Mouse (Mus musculus) right cerebral cortex, postnatal 14 days (tissue): ENCODE results near the gene Fcgrt.

ENCODE experiments used
- DNase-seq: peaks from one replicate; pipeline ENCODE4 v3.0.0; 2022

Fcgrt gene

GRCm38 (mm10) chr7:45053117-45053930 is 50.3 kb downstream of the Fcgrt start:
- peak; percentile 69 for DNase-seq

DNA sequence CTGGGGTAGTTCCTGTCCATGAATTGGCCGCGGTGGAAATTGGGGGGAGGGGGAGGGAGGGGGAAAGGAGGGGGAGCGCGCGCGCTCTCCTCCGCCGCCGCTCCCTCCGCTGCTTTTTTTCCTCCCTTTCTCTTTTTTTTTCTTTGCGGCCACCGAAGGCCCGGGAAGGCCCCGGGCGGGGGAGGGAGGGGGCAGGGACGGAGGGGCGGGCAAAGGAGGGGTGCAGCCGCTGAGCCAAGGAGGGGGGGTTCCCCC is 50.9 kb downstream of the Fcgrt start, which contains the start of gene Prr12:
TSS of gene Prr12 (minus strand) at position 20 of the 255 bp plus-strand sequence.
- no peak for DNase-seq

- DNase-seq: peak; percentile 34
These were observed 51.3 kb downstream of the Fcgrt start for GRCm38 (mm10) chr7:45052181-45052861.

DNA sequence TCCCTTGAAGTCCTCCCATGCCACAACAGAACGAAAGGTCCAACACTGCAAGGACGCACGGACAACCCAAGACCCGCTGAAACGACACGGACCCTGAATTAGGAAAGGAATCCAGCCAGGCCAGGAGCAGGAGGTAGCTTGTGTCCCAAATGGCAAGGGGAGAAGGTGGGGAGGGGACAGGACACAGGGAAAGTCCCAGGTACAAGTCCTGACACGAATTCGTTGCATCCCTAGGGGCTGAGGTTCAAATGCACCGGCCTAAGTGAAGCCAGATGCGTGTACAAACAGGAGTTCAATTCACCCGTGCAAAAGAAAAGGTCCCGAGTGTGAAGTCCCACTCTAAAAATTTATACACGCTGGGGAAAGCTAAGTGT is 52.1 kb downstream of the Fcgrt start:
- no peak for DNase-seq

GRCm38 (mm10) chr7:45050945-45051600 is 52.6 kb downstream of the Fcgrt start:
- DNase-seq: peak; percentile 68

DNA sequence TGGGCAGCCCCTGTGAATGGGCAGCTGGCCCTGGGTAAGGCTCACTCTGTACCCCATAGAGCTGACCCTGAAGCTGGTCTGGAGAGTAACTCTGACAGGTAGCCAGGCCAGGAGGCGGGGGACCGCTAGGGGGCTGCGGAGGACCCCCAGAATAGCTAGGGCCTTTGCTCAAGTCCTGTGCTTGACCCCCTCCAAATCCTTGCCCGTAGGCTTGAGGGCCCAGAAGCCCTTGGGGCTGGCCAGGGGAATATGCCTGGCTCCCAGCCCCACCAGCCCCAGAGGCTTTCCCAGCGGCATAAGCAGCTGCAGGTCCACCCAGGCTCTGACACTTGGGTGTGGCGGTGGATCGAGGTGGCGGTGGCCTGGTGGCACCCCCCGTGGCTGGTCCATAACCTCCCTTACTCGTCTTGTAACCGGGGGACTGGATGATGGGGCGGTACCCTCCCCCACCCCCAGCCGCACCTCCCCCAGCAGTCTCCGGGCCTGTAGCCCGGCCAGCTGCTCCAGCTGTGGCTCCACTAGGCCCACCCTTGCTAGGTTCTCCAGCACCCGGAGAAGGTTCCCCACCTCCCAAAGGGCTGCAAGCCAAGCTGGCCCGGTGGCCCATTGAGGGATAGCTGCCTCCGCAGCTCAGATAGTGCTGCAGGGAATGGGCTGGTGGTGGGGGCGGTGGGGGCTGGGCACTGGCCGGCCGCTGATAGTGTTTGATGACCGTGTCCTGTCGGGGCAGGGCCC is 54.6 kb downstream of the Fcgrt start:
- no peak for DNase-seq

DNA sequence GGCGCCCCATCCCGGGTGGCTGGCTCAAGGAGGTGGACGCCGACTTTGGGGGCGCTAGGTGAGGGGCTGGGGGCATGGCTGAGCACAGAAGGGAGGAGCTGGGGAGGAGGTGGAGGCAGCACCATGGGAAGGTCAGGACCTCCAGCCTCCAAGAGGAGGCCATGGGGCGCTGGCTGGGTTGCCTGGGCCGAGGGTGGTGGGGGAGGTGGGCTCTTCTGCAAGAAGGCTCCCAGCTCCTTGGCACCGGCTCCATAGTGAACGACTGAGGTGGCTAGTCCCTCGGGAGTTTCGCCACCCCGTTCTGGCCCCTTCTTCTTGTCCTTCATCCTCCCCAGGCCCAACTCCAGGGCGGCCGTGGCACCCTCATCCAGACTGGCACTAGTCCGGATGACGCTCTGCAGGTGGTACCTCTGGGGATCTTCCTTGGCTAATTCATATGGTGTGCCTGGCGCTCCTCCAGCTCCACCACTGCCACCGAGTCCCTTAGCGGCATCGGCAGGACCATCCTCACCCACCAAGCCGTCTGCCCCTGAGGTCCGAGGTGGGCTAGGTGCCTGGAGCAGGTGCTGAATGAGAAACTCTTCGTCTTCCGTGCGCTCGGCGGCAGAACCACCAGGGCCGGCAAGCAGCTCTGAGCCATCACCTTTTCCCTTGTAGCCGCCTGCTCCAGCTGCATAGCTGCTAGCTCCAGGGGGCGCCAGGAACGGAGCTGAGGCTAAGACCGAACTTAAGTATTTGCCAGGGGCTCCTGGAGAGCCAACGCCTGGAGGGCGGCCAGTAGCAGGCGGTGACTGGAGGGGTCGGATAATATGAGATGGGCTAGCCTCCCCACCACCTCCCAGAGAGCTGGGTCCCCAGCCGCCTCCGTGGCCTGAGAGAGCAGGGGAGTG is 55.4 kb downstream of the Fcgrt start:
- no peak for DNase-seq

- no peak for DNase-seq
These were observed 56.2 kb downstream of the Fcgrt start for GRCm38 (mm10) chr7:45047491-45047890.

DNA sequence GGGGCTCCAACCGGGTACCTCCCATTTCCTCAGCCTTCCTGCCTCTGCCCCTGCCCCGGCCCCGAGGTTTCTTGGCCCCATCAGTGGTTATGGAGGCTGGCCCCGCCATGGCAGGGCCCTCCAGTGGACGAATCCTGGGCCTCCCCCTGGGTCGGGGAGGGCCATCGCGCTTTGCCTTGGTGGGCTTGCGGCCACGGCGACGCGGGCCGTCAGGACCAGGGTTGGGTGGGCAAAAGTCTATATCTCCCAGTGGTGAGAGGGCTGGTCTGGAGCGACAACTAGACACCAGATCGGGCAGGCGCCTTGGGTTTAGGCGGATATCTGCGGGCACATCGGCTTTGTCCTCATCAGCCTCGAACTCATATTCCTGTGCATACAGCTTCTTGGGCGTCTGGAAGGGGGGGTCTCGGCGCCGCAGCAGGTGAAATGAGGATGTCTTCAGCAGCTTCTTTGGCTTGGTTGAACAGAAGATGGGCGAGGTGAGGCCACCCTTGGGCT is 56.7 kb downstream of the Fcgrt start:
- no peak for DNase-seq

DNA sequence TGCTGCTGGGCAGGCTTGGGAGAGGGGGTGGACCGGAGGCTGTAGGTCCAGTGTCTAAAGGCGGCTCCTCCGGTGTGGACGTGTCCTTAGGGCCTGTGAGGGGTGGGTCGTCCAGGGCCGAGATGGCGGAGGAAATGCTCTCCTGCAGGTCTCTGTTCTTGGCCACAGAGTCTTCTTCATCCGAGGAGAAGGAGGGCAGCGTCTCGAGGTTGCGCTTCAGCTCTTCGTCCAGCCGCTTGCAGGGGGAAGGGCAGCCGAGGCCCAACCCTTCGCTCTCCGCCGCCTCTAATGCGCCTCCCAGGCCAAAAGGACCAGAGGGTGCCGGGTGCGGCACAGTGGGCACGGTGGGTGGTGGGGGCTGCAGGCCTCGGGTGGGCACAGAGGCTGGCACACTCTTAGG is 57.9 kb downstream of the Fcgrt start:
- no peak for DNase-seq

DNA sequence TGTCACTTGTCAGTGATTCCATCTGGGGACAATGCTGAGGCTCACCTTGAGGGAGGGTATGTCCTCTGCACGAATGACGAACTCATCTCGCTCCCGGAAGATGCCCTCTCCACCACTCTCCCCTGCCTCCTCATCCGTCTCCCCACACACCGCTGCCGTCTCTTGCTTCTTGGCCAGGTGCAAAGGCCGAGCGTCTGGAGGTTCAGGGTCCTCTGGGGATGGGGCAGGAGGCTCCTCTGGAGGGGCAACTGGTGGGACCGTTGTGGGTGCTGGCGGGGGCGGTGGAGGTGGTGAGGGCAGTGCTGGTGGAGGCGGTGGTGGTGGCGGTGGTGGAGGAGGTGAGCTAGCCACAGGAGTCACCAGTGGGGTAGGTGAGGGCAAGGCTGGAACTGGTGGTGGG is 60.3 kb downstream of the Fcgrt start:
- DNase-seq: no peak
